8 mouse cellular contexts compared by ENCODE assay signal in genomic region chr4:103112651-103113050, GRCm38 (mm10). TPM values are rescaled to one million over a fixed set of nuclear protein-coding genes. Genes with fewer than 3 reads are reported as not detected.
A peak's percentile ranks its signal among the peaks of the same experiment; 100 is the strongest.
DNase-seq lines count a peak whose midpoint lies in the region; ATAC-seq and TF ChIP-seq lines count a peak whose summit lies in the region.

No protein-coding gene starts in this region.

- H3K4me1 ChIP-seq in forebrain, embryonic 13.5 days, result peaks cover 34% of the 10 kb centered on the region
- peaks cover 12% of the 10 kb centered on the region in 2 experiments; a peak in 3 of 4 replicates for H3K4me1 ChIP-seq in liver, embryonic 14.5 days (replicated peaks; ENCODE audit: control insufficient read depth in 2 of 2, insufficient read depth in 2 of 2, low read length in 1 of 2)
- peaks cover 20% of the 10 kb centered on the region for H3K4me1 ChIP-seq in neural tube, embryonic 12.5 days

- no peak for TF ChIP-seq EP300 in liver, embryonic 14.5 days (IDR thresholded peaks at IDR 0.05; ENCODE audit: low read depth)

- H3K27me3 ChIP-seq in forebrain, embryonic 13.5 days, result no peaks in the 10 kb centered on the region
- no peaks in the 10 kb centered on the region for H3K27me3 ChIP-seq in liver, embryonic 14.5 days (ENCODE audit: control insufficient read depth, insufficient read depth, low read length)
- H3K27me3 ChIP-seq in neural tube, embryonic 12.5 days (replicated peaks), result no peaks in the 10 kb centered on the region

- H3K4me2 ChIP-seq in forebrain, embryonic 13.5 days, result peak overlapping the region; percentile 79
- peak overlapping the region; percentile 90 for H3K4me2 ChIP-seq in liver, embryonic 14.5 days (ENCODE audit: low read depth)
- peak overlapping the region; percentile 68 for H3K4me2 ChIP-seq in neural tube, embryonic 12.5 days (replicated peaks)

- H3K9me3 ChIP-seq in forebrain, embryonic 13.5 days (replicated peaks), result no peaks in the 10 kb centered on the region
- no peaks in the 10 kb centered on the region for H3K9me3 ChIP-seq in liver, embryonic 14.5 days (ENCODE audit: control insufficient read depth, low read length)
- H3K9me3 ChIP-seq in neural tube, embryonic 12.5 days, result no peaks in the 10 kb centered on the region

- ATAC-seq in forebrain, embryonic 13.5 days, result no peak
- ATAC-seq in liver, embryonic 14.5 days (ENCODE audit: insufficient read depth), result no peak
- ATAC-seq in neural tube, embryonic 12.5 days (ENCODE audit: low FRiP score, low read depth), result no peak

- H3K27ac ChIP-seq in left cerebral cortex, adult 2 months, result no peak overlapping the region
- no peak overlapping the region for H3K27ac ChIP-seq in forebrain, embryonic 13.5 days
- no peak overlapping the region for H3K27ac ChIP-seq in liver, embryonic 14.5 days
- H3K27ac ChIP-seq in neural tube, embryonic 12.5 days, result no peak overlapping the region

- H3K36me3 ChIP-seq in forebrain, embryonic 13.5 days (ENCODE audit: poor library complexity, severe bottlenecking), result peaks cover 14% of the 10 kb centered on the region; the same call in 1 of the 2 replicates
- H3K36me3 ChIP-seq in liver, embryonic 14.5 days (replicated peaks; ENCODE audit: control insufficient read depth, insufficient read depth, low read depth), result no peaks in the 10 kb centered on the region
- no peaks in the 10 kb centered on the region for H3K36me3 ChIP-seq in neural tube, embryonic 12.5 days

- intact Hi-C loops in left cerebral cortex, adult 2 months (cut with DNase I), result loop anchor here (10.0 kb wide), 1 partner anchor 348 kb away; no protein-coding TSS in a partner anchor
- intact Hi-C loops in left cerebral cortex, postnatal 10 days (cut with DNase I), result loop anchor here (10.0 kb wide), 1 partner anchor 128 kb away; no protein-coding TSS in a partner anchor

- TF ChIP-seq CTCF in left cerebral cortex, adult 2 months (IDR thresholded peaks at IDR 0.05), result no peak
- no peak for TF ChIP-seq CTCF in liver, embryonic 14.5 days (IDR thresholded peaks at IDR 0.05; ENCODE audit: low read depth)

- peak overlapping the region; percentile 52 for H3K4me3 ChIP-seq in left cerebral cortex, adult 2 months
- peak overlapping the region; percentile 88 for H3K4me3 ChIP-seq in forebrain, embryonic 13.5 days
- peak overlapping the region in 1 of 2 experiments; percentile 78; a peak in 2 of 4 replicates for H3K4me3 ChIP-seq in liver, embryonic 14.5 days (ENCODE audit: insufficient read depth in 1 of 2, low read depth in 2 of 2, low read length in 2 of 2)
- H3K4me3 ChIP-seq in neural tube, embryonic 12.5 days, result peak overlapping the region; percentile 68

- 32% methylated on average over 7 of the region's 7 CpGs for WGBS in forebrain, embryonic 13.5 days
- WGBS in liver, embryonic 14.5 days (ENCODE audit: insufficient replicate concordance), result 52% methylated on average over 7 of the region's 7 CpGs
- WGBS in neural tube, embryonic 12.5 days, result 28% methylated on average over 7 of the region's 7 CpGs

- DNase-seq in left cerebral cortex, adult 2 months (ENCODE audit: extremely low spot score in 1 of 2, low spot score in 2 of 2), result no peak
- no peak for DNase-seq in left cerebral cortex, postnatal 10 days (ENCODE audit: extremely low spot score in 1 of 2, low spot score in 2 of 2)
- no peak for DNase-seq in liver, embryonic 14.5 days (ENCODE audit: low read depth in 3 of 3, low spot score in 3 of 3)
- no peak for DNase-seq in ovary, postnatal 36 days (ENCODE audit: low spot score)
- DNase-seq in cerebellum, postnatal 4 days (ENCODE audit: low spot score in 2 of 2), result no peak
- no peak for DNase-seq in adrenal gland, adult 2 months

- H3K9ac ChIP-seq in forebrain, embryonic 13.5 days, result peak overlapping the region; percentile 86; the same call in 1 of the 2 replicates
- peak overlapping the region; percentile 85; the same call in 1 of the 2 replicates for H3K9ac ChIP-seq in liver, embryonic 14.5 days (replicated peaks)
- H3K9ac ChIP-seq in neural tube, embryonic 12.5 days, result no peak overlapping the region

RNA-seq across cellular contexts. Expression of gene Mier1, which starts 1.5 kb away (rescaled TPM):
- 10 to 100 TPM; 44.9 to 45.6 TPM for total RNA-seq in left cerebral cortex, adult 2 months (2021)
- 10 to 100 TPM; 47.0 to 48.3 TPM for total RNA-seq in left cerebral cortex, postnatal 10 days (2021)
- polyA plus RNA-seq in forebrain, embryonic 13.5 days (2015; fragmentation: Nextera tagmentation; extraction: Ambion mirVana), result 37.4 and 39.7 TPM in 2 replicates
- 9.7 and 13.8 TPM in 2 replicates for polyA plus RNA-seq in liver, embryonic 14.5 days (2012; rRNA removed)
- 20.5 and 21.8 TPM in 2 replicates for polyA plus RNA-seq in liver, embryonic 14.5 days (2014; fragmentation: Nextera tagmentation; extraction: Ambion mirVana)
- polyA plus RNA-seq in neural tube, embryonic 12.5 days (2016; fragmentation: Nextera tagmentation; extraction: Ambion mirVana), result 33.6 and 40.3 TPM in 2 replicates
- 10 to 100 TPM; 50.3 to 62.0 TPM for total RNA-seq in adrenal gland, adult 2 months (2021)
- 5.7 and 7.3 TPM in 2 replicates for polyA plus RNA-seq in adrenal gland, adult 2 months (2012; rRNA removed)

RNA-seq across cellular contexts. Expression of gene Wdr78, which starts 1.7 kb away (rescaled TPM):
- total RNA-seq in left cerebral cortex, adult 2 months (2021), result 10 to 100 TPM; 15.8 to 17.1 TPM
- total RNA-seq in left cerebral cortex, postnatal 10 days (2021), result 1 to 10 TPM; 7.5 to 8.7 TPM
- 4.7 TPM in 2 replicates for polyA plus RNA-seq in forebrain, embryonic 13.5 days (2015; fragmentation: Nextera tagmentation; extraction: Ambion mirVana)
- 0.38 and 0.61 TPM in 2 replicates for polyA plus RNA-seq in liver, embryonic 14.5 days (2012; rRNA removed)
- 0.33 and 0.62 TPM in 2 replicates for polyA plus RNA-seq in liver, embryonic 14.5 days (2014; fragmentation: Nextera tagmentation; extraction: Ambion mirVana)
- 4.9 and 5.9 TPM in 2 replicates for polyA plus RNA-seq in neural tube, embryonic 12.5 days (2016; fragmentation: Nextera tagmentation; extraction: Ambion mirVana)
- total RNA-seq in adrenal gland, adult 2 months (2021), result 1 to 10 TPM; 5.7 TPM
- polyA plus RNA-seq in adrenal gland, adult 2 months (2012; rRNA removed), result 0.86 and 1.1 TPM in 2 replicates
